Mouse (Mus musculus) megakaryocyte, embryonic 14.5 days (primary cell): ENCODE data around the gene Mthfsd.

Source experiments
- FLI1 ChIP-seq: IDR thresholded peaks from 2 replicates; pipeline ENCODE4 v1.6.1; 2012; ENCODE audit warnings: low read length, inconsistent platforms, mixed read lengths
- GATA1 ChIP-seq: IDR thresholded peaks from 3 replicates; pipeline ENCODE4 v1.6.1; 2012; ENCODE audit warnings: mixed read lengths, low read length, inconsistent platforms, borderline replicate concordance

DNA sequence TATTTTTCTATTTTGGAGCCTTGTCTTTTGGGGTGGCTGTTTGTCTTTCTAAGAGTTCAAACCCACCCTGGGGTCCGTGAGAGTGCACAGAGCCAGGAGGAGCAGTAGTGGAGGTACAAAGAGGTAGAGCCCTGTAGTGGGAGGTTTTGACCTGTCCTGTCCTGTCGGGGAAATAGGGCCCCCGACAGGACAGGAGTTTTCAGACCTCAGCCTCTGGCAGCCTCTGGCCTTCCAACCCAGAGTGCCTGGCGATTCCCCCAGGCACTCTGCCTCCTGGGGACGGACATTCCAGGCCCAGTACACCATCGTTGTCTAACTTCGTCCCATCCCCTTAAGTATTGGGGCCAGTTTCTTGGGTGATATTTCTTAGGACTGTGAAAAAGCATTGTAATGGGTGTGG is 14.2 kb upstream of the Mthfsd start:
- TF ChIP-seq GATA1 (no peak), FLI1 (no peak)
